Mouse (Mus musculus) kidney, postnatal 0 days (tissue): ENCODE measurements around the gene Itga2b. TPM values are rescaled to one million over a fixed set of nuclear protein-coding genes. Genes with fewer than 3 reads are reported as not detected.
A peak's percentile ranks its signal among the peaks of the same experiment; 100 is the strongest.
"Not testable (repeated sequence)": the region's sequence is repeated elsewhere in the genome, so short reads cannot be mapped to it uniquely, and the experiment has no call there.

Experiments
- ATAC-seq: fragments of 200-750 bp; cut with Nextera tagmentation; replicated peaks from 2 replicates; pipeline ENCODE4 v1.8.0; 2017; ENCODE audit warnings: low read depth, moderate number of reproducible peaks, moderate TSS enrichment, moderate library complexity; ENCODE audit not compliant: low FRiP score
- DNase-seq: peaks from one replicate; pipeline ENCODE4 v3.0.0-alpha.2; 2016; ENCODE audit warnings: low spot score
- H3K27ac ChIP-seq: fragments of 300-500 bp; sonication (generic); 2 replicates; pipeline ENCODE4 v1.5.1; 2014; ENCODE audit warnings: mild to moderate bottlenecking
- H3K27me3 ChIP-seq: fragments of 300-500 bp; sonication (generic); 2 replicates; pipeline ENCODE4 v1.6.1; 2014; ENCODE audit warnings: low read length, mixed read lengths; ENCODE audit not compliant: insufficient read depth
- H3K36me3 ChIP-seq: fragments of 300-500 bp; sonication (generic); 2 replicates; pipeline ENCODE4 v1.6.1; 2014; ENCODE audit warnings: low read length, mixed read lengths; ENCODE audit not compliant: insufficient read depth
- H3K4me1 ChIP-seq: fragments of 300-500 bp; sonication (generic); replicated peaks from 2 replicates; pipeline ENCODE4 v1.6.1; 2014; ENCODE audit warnings: antibody characterized with exemption, low read length, mixed read lengths; ENCODE audit not compliant: insufficient read depth
- H3K4me2 ChIP-seq: fragments of 300-500 bp; sonication (generic); 2 replicates; pipeline ENCODE4 v1.6.1; 2014; ENCODE audit warnings: mild to moderate bottlenecking, low read length, moderate library complexity, mixed read lengths
- H3K4me3 ChIP-seq: fragments of 300-500 bp; sonication (generic); replicated peaks from 2 replicates; pipeline ENCODE4 v1.5.1; 2014; ENCODE audit warnings: low read depth, low read length
- H3K9ac ChIP-seq: fragments of 300-500 bp; sonication (generic); 2 replicates; pipeline ENCODE4 v1.6.1; 2014; ENCODE audit warnings: low read depth, low read length
- H3K9me3 ChIP-seq: fragments of 300-500 bp; sonication (generic); replicated peaks from 2 replicates; pipeline ENCODE4 v1.6.1; 2016; ENCODE audit warnings: low read length, inconsistent platforms, mixed read lengths
- CTCF ChIP-seq: IDR thresholded peaks from 2 replicates; pipeline ENCODE4 v1.5.1; 2016; ENCODE audit warnings: antibody characterized with exemption, low read depth, mild to moderate bottlenecking, moderate library complexity
- WGBS: fragments of 180-500 bp; shearing (Covaris S2); extraction: QIAGEN DNeasy Blood & Tissue Kit; methylation state at CpG from one replicate; pipeline ENCODE4 v1.1.7; 2014; 5-methylcytosine and 5-hydroxymethylcytosine counted together
- polyA plus RNA-seq: library from polyadenylated mRNA; unstranded; fragments of >200 nt; fragmentation: Nextera tagmentation; extraction: Ambion mirVana; gene quantifications from 2 replicates; pipeline ENCODE4 v1.2.1, GENCODE M21; 2015

Itga2b gene
- polyA plus RNA-seq, 1 experiment from 2014 or later, result 12.9 TPM

DNA sequence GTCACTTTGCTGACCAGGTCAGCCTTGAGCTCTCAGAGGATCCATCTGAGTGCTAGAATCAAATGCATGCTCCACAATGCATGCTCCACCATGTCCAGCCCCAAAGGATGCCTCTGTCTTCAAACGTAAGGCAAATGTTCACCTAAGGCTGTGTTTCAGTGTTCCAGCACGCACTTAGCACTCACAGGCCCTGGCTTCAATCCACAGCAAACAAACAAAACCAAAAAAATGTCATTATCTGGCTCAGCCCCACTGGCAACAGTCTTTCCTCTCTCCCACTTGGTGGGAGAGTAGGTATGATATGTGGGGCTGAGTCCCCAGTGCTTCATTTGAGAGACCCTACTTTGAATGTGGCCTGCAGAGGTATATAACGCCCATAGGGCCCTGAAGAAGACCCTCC, 58.9 kb downstream of the Itga2b start:
- DNase-seq, result no peak
- no peak for ATAC-seq
- peaks cover 5% of the 10 kb centered on the region; the same call in 1 of the 2 replicates for H3K4me1 ChIP-seq
- no peaks in the 10 kb centered on the region for H3K36me3 ChIP-seq
- 70% methylated on average over 3 of the region's 3 CpGs for WGBS
- H3K4me3 ChIP-seq, result no peak overlapping the region
- H3K27me3 ChIP-seq, result no peaks in the 10 kb centered on the region
- H3K9me3 ChIP-seq, result no peaks in the 10 kb centered on the region
- no peak overlapping the region for H3K27ac ChIP-seq
- no peak overlapping the region for H3K9ac ChIP-seq
- no peak overlapping the region for H3K4me2 ChIP-seq
- no peak for TF ChIP-seq CTCF

GRCm38 (mm10) chr11:102410345-102410744, 59.6 kb downstream of the Itga2b start:
- not testable (repeated sequence) for H3K4me3 ChIP-seq, H3K4me2 ChIP-seq, DNase-seq, H3K4me1 ChIP-seq, ATAC-seq, H3K9ac ChIP-seq, H3K27ac ChIP-seq, H3K36me3 ChIP-seq, H3K9me3 ChIP-seq, H3K27me3 ChIP-seq
- WGBS, result 94% methylated on average over 3 of the region's 3 CpGs

- peaks cover 8% of the 10 kb centered on the region; the same call in 1 of the 2 replicates for H3K4me1 ChIP-seq
- no peaks in the 10 kb centered on the region for H3K9me3 ChIP-seq
- no peak overlapping the region for H3K4me3 ChIP-seq
- TF ChIP-seq CTCF, result no peak
- DNase-seq (no peak), ATAC-seq (no peak)
- 0 out of 2 replicates have a peak, but pooled peaks cover 1% of the 10 kb centered on the region for H3K36me3 ChIP-seq
- no peak overlapping the region for H3K9ac ChIP-seq
- 64% methylated on average over 3 of the region's 3 CpGs for WGBS
- H3K4me2 ChIP-seq, result no peak overlapping the region
- H3K27me3 ChIP-seq, result no peaks in the 10 kb centered on the region
- H3K27ac ChIP-seq, result peak overlapping the region; percentile 78
These were observed 60.1 kb downstream of the Itga2b start for GRCm38 (mm10) chr11:102409795-102410330.

GRCm38 (mm10) chr11:102408888-102409794, 60.8 kb downstream of the Itga2b start:
- no peak overlapping the region for H3K9ac ChIP-seq
- DNase-seq (no peak), ATAC-seq (no peak)
- no peaks in the 10 kb centered on the region for H3K9me3 ChIP-seq
- peak overlapping the region; percentile 9; the same call in 1 of the 2 replicates for H3K4me3 ChIP-seq
- H3K4me1 ChIP-seq, result peaks cover 13% of the 10 kb centered on the region
- 31% methylated on average over 15 of the region's 15 CpGs for WGBS
- H3K4me2 ChIP-seq, result peak overlapping the region; percentile 42
- H3K27ac ChIP-seq, result peak overlapping the region; percentile 78
- H3K27me3 ChIP-seq, result no peaks in the 10 kb centered on the region
- no peak for TF ChIP-seq CTCF
- H3K36me3 ChIP-seq, result peaks cover 7% of the 10 kb centered on the region; the same call in 1 of the 2 replicates

GRCm38 (mm10) chr11:102408344-102408876, 61.5 kb downstream of the Itga2b start:
- Histone ChIP-seq H3K36me3 (peaks cover 14% of the 10 kb centered on the region), H3K9me3 (no peaks in the 10 kb centered on the region), H3K27me3 (no peaks in the 10 kb centered on the region), H3K4me1 (peaks cover 13% of the 10 kb centered on the region), H3K27ac (peak overlapping the region; percentile 92), H3K4me3 (peak overlapping the region; percentile 62), H3K4me2 (peak overlapping the region; percentile 61), H3K9ac (peak overlapping the region; percentile 73)
- ATAC-seq, result peak; percentile 91
- TF ChIP-seq CTCF, result 0 out of 2 replicates have a peak, but pooled peaks have one; percentile 6
- peak; percentile 99 for DNase-seq
- WGBS, result under 1% methylated on average over 32 of the region's 32 CpGs

GRCm38 (mm10) chr11:102407834-102408215, 62.1 kb downstream of the Itga2b start, which contains the start of gene Slc25a39:
Gene Slc25a39, minus strand, starts transcription at chr11:102407946.
- peaks cover 13% of the 10 kb centered on the region for H3K4me1 ChIP-seq
- H3K4me2 ChIP-seq, result peak within 1 kb of the TSS; percentile 61
- no peaks in the 10 kb centered on the region for H3K27me3 ChIP-seq
- peak within 1 kb of the TSS; percentile 92 for H3K27ac ChIP-seq
- TF ChIP-seq CTCF, result no peak
- ATAC-seq (peak; percentile 2; the same call in 1 of the 2 replicates), DNase-seq (no peak)
- H3K9ac ChIP-seq, result peak within 1 kb of the TSS; percentile 73
- H3K36me3 ChIP-seq, result peaks cover 20% of the 10 kb centered on the region
- under 1% methylated on average over 19 of the region's 19 CpGs for WGBS
- peak within 1 kb of the TSS; percentile 62 for H3K4me3 ChIP-seq
- no peaks in the 10 kb centered on the region for H3K9me3 ChIP-seq
